Mouse (Mus musculus): ENCODE measurements around the gene Baiap2l2. TPM values are rescaled to one million over a fixed set of nuclear protein-coding genes. Genes with fewer than 3 reads are reported as not detected.

Baiap2l2 gene
- polyA plus RNA-seq, 1 experiment = not detected

- TF ChIP-seq CTCF (IDR thresholded peaks at IDR 0.05; ENCODE audit: borderline replicate concordance, insufficient read depth, low read length) = no peak
- Histone ChIP-seq H3K4me1 (ENCODE audit: control insufficient read depth, insufficient read depth, low read length) (peaks cover 16% of the 10 kb centered on the region), H3K4me3 (ENCODE audit: insufficient read depth, low read length) (no peak overlapping the region), H3K27ac (ENCODE audit: insufficient read depth, low read length) (no peak overlapping the region)
These were observed 40.4 kb upstream of the Baiap2l2 start for GRCm38 (mm10) chr15:79325742-79326141.

GRCm38 (mm10) chr15:79324373-79324772 lies 39.0 kb upstream of the Baiap2l2 start:
- H3K27ac ChIP-seq (ENCODE audit: insufficient read depth, low read length) = no peak overlapping the region
- H3K4me3 ChIP-seq (ENCODE audit: insufficient read depth, low read length) = no peak overlapping the region
- H3K4me1 ChIP-seq (ENCODE audit: control insufficient read depth, insufficient read depth, low read length) = peaks cover 16% of the 10 kb centered on the region
- TF ChIP-seq POLR2A (IDR thresholded peaks at IDR 0.05; ENCODE audit: low read depth, low read length) = no peak
- TF ChIP-seq CTCF (IDR thresholded peaks at IDR 0.05; ENCODE audit: borderline replicate concordance, insufficient read depth, low read length) = no peak

GRCm38 (mm10) chr15:79323791-79324155 lies 38.4 kb upstream of the Baiap2l2 start:
- TF ChIP-seq CTCF (IDR thresholded peaks at IDR 0.05; ENCODE audit: borderline replicate concordance, insufficient read depth, low read length) (no peak), POLR2A (IDR thresholded peaks at IDR 0.05; ENCODE audit: low read depth, low read length) (no peak)
- Histone ChIP-seq H3K27ac (ENCODE audit: insufficient read depth, low read length) (no peak overlapping the region), H3K4me1 (ENCODE audit: control insufficient read depth, insufficient read depth, low read length) (peaks cover 16% of the 10 kb centered on the region), H3K4me3 (ENCODE audit: insufficient read depth, low read length) (no peak overlapping the region)

- Histone ChIP-seq H3K4me1 (ENCODE audit: control insufficient read depth, insufficient read depth, low read length) (peaks cover 16% of the 10 kb centered on the region), H3K27ac (ENCODE audit: insufficient read depth, low read length) (peak overlapping the region; percentile 27; the same call in 1 of the 2 replicates), H3K4me3 (ENCODE audit: insufficient read depth, low read length) (no peak overlapping the region)
- TF ChIP-seq POLR2A (IDR thresholded peaks at IDR 0.05; ENCODE audit: low read depth, low read length) = no peak
- no peak for TF ChIP-seq CTCF (IDR thresholded peaks at IDR 0.05; ENCODE audit: borderline replicate concordance, insufficient read depth, low read length)
These were observed 37.9 kb upstream of the Baiap2l2 start for GRCm38 (mm10) chr15:79322991-79323790.

GRCm38 (mm10) chr15:79322281-79322990 lies 37.1 kb upstream of the Baiap2l2 start:
- no peak overlapping the region for H3K4me3 ChIP-seq (ENCODE audit: insufficient read depth, low read length)
- H3K4me1 ChIP-seq (ENCODE audit: control insufficient read depth, insufficient read depth, low read length) = peaks cover 16% of the 10 kb centered on the region
- TF ChIP-seq POLR2A (IDR thresholded peaks at IDR 0.05; ENCODE audit: low read depth, low read length) = no peak
- no peak for TF ChIP-seq CTCF (IDR thresholded peaks at IDR 0.05; ENCODE audit: borderline replicate concordance, insufficient read depth, low read length)
- H3K27ac ChIP-seq (ENCODE audit: insufficient read depth, low read length) = peak overlapping the region; percentile 27; the same call in 1 of the 2 replicates

GRCm38 (mm10) chr15:79321733-79322190 lies 36.4 kb upstream of the Baiap2l2 start:
- Histone ChIP-seq H3K4me3 (ENCODE audit: insufficient read depth, low read length) (no peak overlapping the region), H3K4me1 (ENCODE audit: control insufficient read depth, insufficient read depth, low read length) (peaks cover 16% of the 10 kb centered on the region), H3K27ac (ENCODE audit: insufficient read depth, low read length) (no peak overlapping the region)
- TF ChIP-seq POLR2A (IDR thresholded peaks at IDR 0.05; ENCODE audit: low read depth, low read length) (no peak), CTCF (IDR thresholded peaks at IDR 0.05; ENCODE audit: borderline replicate concordance, insufficient read depth, low read length) (no peak)

- Histone ChIP-seq H3K27ac (ENCODE audit: insufficient read depth, low read length) (no peak overlapping the region), H3K4me1 (ENCODE audit: control insufficient read depth, insufficient read depth, low read length) (no peaks in the 10 kb centered on the region), H3K4me3 (ENCODE audit: insufficient read depth, low read length) (no peak overlapping the region)
- no peak for TF ChIP-seq POLR2A (IDR thresholded peaks at IDR 0.05; ENCODE audit: low read depth, low read length)
- no peak for TF ChIP-seq CTCF (IDR thresholded peaks at IDR 0.05; ENCODE audit: borderline replicate concordance, insufficient read depth, low read length)
These were observed 28.6 kb upstream of the Baiap2l2 start for GRCm38 (mm10) chr15:79313848-79314369.

- Histone ChIP-seq H3K27ac (ENCODE audit: insufficient read depth, low read length) (no peak overlapping the region), H3K4me1 (ENCODE audit: control insufficient read depth, insufficient read depth, low read length) (no peaks in the 10 kb centered on the region), H3K4me3 (ENCODE audit: insufficient read depth, low read length) (no peak overlapping the region)
- TF ChIP-seq CTCF (IDR thresholded peaks at IDR 0.05; ENCODE audit: borderline replicate concordance, insufficient read depth, low read length) (no peak), POLR2A (IDR thresholded peaks at IDR 0.05; ENCODE audit: low read depth, low read length) (no peak)
These were observed 22.5 kb upstream of the Baiap2l2 start for GRCm38 (mm10) chr15:79307861-79308260.

- no peaks in the 10 kb centered on the region for H3K4me1 ChIP-seq (ENCODE audit: control insufficient read depth, insufficient read depth, low read length)
- TF ChIP-seq POLR2A (IDR thresholded peaks at IDR 0.05; ENCODE audit: low read depth, low read length) (no peak), CTCF (IDR thresholded peaks at IDR 0.05; ENCODE audit: borderline replicate concordance, insufficient read depth, low read length) (no peak)
- no peak overlapping the region for H3K27ac ChIP-seq (ENCODE audit: insufficient read depth, low read length)
- H3K4me3 ChIP-seq (ENCODE audit: insufficient read depth, low read length) = no peak overlapping the region
These were observed 20.8 kb upstream of the Baiap2l2 start for GRCm38 (mm10) chr15:79306043-79306637.

All from embryonic fibroblast, embryonic 13.5 days (primary cell).